Mouse (Mus musculus): Measurements from ENCODE around the gene Fgl2.

DNA sequence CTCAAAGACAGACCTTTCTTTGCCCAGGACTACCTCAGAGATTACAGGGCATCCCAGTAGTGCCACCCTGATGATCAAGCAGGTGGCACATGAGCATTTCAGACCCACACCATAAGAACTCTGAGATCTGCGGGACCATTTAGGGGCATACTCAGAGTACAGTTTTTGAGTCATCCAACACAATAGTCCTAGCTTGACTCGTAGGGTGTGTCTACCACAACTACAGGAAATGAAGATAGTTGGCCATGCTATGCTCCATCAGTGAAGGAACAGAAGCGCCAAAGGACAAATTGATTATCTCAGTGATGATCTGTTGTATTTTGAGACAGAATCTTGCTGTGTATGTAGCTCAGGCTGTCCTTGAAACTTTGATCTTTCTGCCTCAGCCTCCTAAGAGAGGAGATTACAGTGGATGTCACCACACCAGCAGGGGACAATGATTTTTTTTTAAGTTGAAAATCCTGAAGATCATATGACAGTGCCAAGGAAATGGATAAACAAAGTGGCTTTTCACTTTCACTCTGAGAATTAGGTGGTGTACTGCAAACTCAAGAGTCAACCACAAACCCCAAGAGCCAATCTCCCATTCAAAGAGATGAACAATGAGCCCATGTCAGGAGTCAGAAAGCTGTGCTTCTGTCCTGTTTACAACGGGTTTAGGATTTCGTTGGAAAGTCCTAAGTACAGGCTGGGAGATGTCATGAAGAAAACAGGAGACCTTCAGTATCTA, 2.1 kb upstream of the Fgl2 start:
- TF ChIP-seq CTCF (IDR thresholded peaks at IDR 0.05; ENCODE audit: extremely low read depth, insufficient read length, insufficient replicate concordance, low read depth, low read length), result no peak
- TF ChIP-seq POLR2A (IDR thresholded peaks at IDR 0.05; ENCODE audit: low read depth, low read length), result no peak

Data from small intestine, adult 2 months (tissue).